Mouse (Mus musculus): ENCODE data around the gene Zfp219.
A peak's percentile ranks its signal among the peaks of the same experiment; 100 is the strongest.

Gene Zfp219

GRCm38 (mm10) chr14:52015445-52016100, 5.0 kb downstream of the Zfp219 start, which contains the start of gene Tmem253:
Gene Tmem253 (plus strand): TSS chr14:52015658.
- Histone ChIP-seq H3K9me3 (ENCODE audit: low read length) (no peaks in the 10 kb centered on the region), H3K36me3 (ENCODE audit: insufficient read depth, low read length) (peaks cover 41% of the 10 kb centered on the region), H3K27me3 (ENCODE audit: insufficient read depth, low read length) (no peaks in the 10 kb centered on the region), H3K4me1 (replicated peaks; ENCODE audit: low read depth, low read length) (peaks cover 71% of the 10 kb centered on the region), H3K4me3 (replicated peaks; ENCODE audit: low read length) (peak within 1 kb of the TSS; percentile 90)
- TF ChIP-seq POU5F1 (IDR thresholded peaks at IDR 0.05; ENCODE audit: borderline replicate concordance, low read length) (no peak), CTCF (conservative IDR thresholded peaks at IDR 0.05; ENCODE audit: low read length) (no peak), NANOG (IDR thresholded peaks at IDR 0.05; ENCODE audit: borderline replicate concordance, low read length) (no peak)

DNA sequence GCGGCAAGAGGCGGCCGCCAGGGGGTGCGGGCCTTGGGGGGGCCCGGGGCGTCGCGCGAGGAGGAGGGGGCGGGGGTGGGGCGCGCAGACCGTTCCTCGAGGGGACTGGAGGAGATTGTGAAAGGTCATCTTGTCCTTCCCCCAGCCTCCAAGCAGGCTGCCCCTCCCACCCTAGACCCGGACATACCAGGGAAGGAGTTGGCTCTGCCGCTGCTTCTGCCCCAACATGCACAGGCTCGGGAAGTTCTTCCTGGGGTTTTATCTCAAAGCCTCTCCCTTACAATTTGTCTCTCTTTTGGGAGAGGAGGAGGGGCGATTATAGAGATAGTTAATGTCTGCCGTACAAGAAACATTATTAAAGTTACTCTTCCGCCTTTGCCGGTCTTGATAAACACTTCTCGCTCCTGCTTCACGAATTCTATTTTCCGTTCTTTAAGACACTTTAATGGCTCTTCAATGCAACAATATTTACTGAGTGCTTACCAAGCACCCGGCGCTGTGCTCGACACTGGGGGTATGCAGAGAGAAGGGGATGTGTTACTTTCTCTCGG, 5.7 kb downstream of the Zfp219 start:
- Histone ChIP-seq H3K27me3 (ENCODE audit: insufficient read depth, low read length) (no peaks in the 10 kb centered on the region), H3K4me3 (replicated peaks; ENCODE audit: low read length) (peak overlapping the region; percentile 90), H3K36me3 (ENCODE audit: insufficient read depth, low read length) (peaks cover 41% of the 10 kb centered on the region), H3K9me3 (ENCODE audit: low read length) (no peaks in the 10 kb centered on the region), H3K4me1 (replicated peaks; ENCODE audit: low read depth, low read length) (peaks cover 76% of the 10 kb centered on the region)
- TF ChIP-seq POU5F1 (IDR thresholded peaks at IDR 0.05; ENCODE audit: borderline replicate concordance, low read length) (no peak), NANOG (IDR thresholded peaks at IDR 0.05; ENCODE audit: borderline replicate concordance, low read length) (no peak), CTCF (conservative IDR thresholded peaks at IDR 0.05; ENCODE audit: low read length) (no peak)

- Histone ChIP-seq H3K9me3 (ENCODE audit: low read length) (no peaks in the 10 kb centered on the region), H3K36me3 (ENCODE audit: insufficient read depth, low read length) (peaks cover 47% of the 10 kb centered on the region), H3K4me1 (replicated peaks; ENCODE audit: low read depth, low read length) (peaks cover 81% of the 10 kb centered on the region), H3K4me3 (replicated peaks; ENCODE audit: low read length) (peak overlapping the region; percentile 75), H3K27me3 (ENCODE audit: insufficient read depth, low read length) (no peaks in the 10 kb centered on the region)
- no peak for TF ChIP-seq CTCF (conservative IDR thresholded peaks at IDR 0.05; ENCODE audit: low read length)
- no peak for TF ChIP-seq NANOG (IDR thresholded peaks at IDR 0.05; ENCODE audit: borderline replicate concordance, low read length)
- TF ChIP-seq POU5F1 (IDR thresholded peaks at IDR 0.05; ENCODE audit: borderline replicate concordance, low read length) = no peak
Measured at GRCm38 (mm10) chr14:52014271-52014760, 6.2 kb downstream of the Zfp219 start.

DNA sequence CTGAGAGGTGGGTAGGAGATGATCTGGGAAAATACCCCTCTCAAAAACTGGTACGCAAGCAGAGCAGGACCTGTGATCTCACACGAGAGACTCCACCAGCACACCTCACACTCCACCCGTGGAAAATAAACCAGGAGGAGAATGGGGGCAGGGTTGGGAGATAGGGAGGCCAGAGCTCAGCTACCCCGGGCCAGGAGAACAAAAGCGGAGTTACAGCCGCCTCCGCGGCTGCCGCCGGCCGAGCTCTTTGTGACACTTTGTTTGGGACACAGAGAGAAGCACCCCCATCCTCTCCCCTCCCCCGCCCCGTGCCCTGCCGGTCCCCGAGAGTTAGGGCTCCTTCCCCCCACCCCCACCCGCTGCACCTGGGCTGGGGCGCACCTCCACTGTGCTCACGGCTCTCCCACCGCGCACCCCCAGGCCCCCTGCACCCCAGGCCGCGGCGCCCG, 6.7 kb downstream of the Zfp219 start:
- no peaks in the 10 kb centered on the region for H3K27me3 ChIP-seq (ENCODE audit: insufficient read depth, low read length)
- H3K36me3 ChIP-seq (ENCODE audit: insufficient read depth, low read length) = peaks cover 50% of the 10 kb centered on the region
- no peaks in the 10 kb centered on the region for H3K9me3 ChIP-seq (ENCODE audit: low read length)
- TF ChIP-seq NANOG (IDR thresholded peaks at IDR 0.05; ENCODE audit: borderline replicate concordance, low read length) (no peak), POU5F1 (IDR thresholded peaks at IDR 0.05; ENCODE audit: borderline replicate concordance, low read length) (no peak), CTCF (conservative IDR thresholded peaks at IDR 0.05; ENCODE audit: low read length) (no peak)
- H3K4me3 ChIP-seq (replicated peaks; ENCODE audit: low read length) = peak overlapping the region; percentile 75
- H3K4me1 ChIP-seq (replicated peaks; ENCODE audit: low read depth, low read length) = peaks cover 81% of the 10 kb centered on the region

DNA sequence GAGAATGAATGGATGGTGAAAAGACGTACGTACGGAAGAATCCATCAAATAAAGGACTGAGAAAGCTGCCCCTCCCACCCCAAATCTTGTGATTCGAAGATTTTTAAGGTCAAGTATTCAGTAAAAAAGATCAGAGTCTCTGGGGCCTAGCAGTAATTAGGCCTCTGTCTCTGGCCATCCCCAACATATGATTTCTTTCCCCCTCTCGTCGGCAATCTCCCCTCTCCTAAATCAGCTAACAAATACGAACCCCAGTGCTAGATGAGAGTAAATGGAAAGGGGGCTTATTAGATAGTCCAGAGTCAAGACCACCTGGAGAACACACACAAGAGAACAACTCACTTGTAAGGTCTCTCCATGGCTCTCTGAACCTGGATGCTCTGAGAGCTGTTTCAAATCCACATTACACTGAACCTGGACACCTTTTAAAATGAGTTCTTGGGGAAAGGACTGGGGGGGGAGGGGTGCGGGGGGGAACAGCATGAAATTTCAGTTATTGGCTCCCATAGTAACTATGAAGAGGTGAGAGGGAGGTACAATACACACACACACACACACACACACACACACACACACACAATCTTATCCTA, 7.4 kb downstream of the Zfp219 start:
- Histone ChIP-seq H3K4me1 (replicated peaks; ENCODE audit: low read depth, low read length) (peaks cover 80% of the 10 kb centered on the region), H3K27me3 (ENCODE audit: insufficient read depth, low read length) (no peaks in the 10 kb centered on the region), H3K36me3 (ENCODE audit: insufficient read depth, low read length) (peaks cover 50% of the 10 kb centered on the region), H3K4me3 (replicated peaks; ENCODE audit: low read length) (peak overlapping the region; percentile 75), H3K9me3 (ENCODE audit: low read length) (no peaks in the 10 kb centered on the region)
- TF ChIP-seq CTCF (conservative IDR thresholded peaks at IDR 0.05; ENCODE audit: low read length) = no peak
- TF ChIP-seq POU5F1 (IDR thresholded peaks at IDR 0.05; ENCODE audit: borderline replicate concordance, low read length) = no peak
- no peak for TF ChIP-seq NANOG (IDR thresholded peaks at IDR 0.05; ENCODE audit: borderline replicate concordance, low read length)

DNA sequence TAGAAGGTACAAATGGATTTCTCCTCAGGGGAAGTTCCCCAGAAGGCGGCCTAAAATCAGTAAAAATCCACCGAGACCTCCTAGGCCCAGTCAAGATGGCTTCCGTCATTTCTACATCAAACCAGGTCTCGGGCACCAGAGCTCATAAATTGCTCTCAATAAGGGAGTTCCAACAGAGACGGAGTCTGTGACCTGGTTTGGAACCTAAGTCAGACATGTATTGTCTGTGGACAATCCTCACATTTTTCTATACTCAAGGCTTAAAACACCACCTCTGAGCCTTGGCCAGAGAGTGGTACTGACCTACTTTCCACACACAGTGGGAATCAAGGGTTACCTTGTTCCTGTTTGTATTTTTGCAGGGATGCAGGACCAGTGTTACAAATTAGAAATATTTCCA, 8.0 kb downstream of the Zfp219 start:
- Histone ChIP-seq H3K4me3 (replicated peaks; ENCODE audit: low read length) (peak overlapping the region; percentile 75; the same call in 1 of the 2 replicates), H3K27me3 (ENCODE audit: insufficient read depth, low read length) (no peaks in the 10 kb centered on the region), H3K9me3 (ENCODE audit: low read length) (no peaks in the 10 kb centered on the region), H3K4me1 (replicated peaks; ENCODE audit: low read depth, low read length) (peaks cover 76% of the 10 kb centered on the region), H3K36me3 (ENCODE audit: insufficient read depth, low read length) (peaks cover 46% of the 10 kb centered on the region)
- TF ChIP-seq CTCF (conservative IDR thresholded peaks at IDR 0.05; ENCODE audit: low read length) = no peak
- TF ChIP-seq POU5F1 (IDR thresholded peaks at IDR 0.05; ENCODE audit: borderline replicate concordance, low read length) = no peak
- TF ChIP-seq NANOG (IDR thresholded peaks at IDR 0.05; ENCODE audit: borderline replicate concordance, low read length) = no peak

GRCm38 (mm10) chr14:52012085-52012484, 8.4 kb downstream of the Zfp219 start:
- H3K4me3 ChIP-seq (replicated peaks; ENCODE audit: low read length) = peak overlapping the region; percentile 75; the same call in 1 of the 2 replicates
- TF ChIP-seq POU5F1 (IDR thresholded peaks at IDR 0.05; ENCODE audit: borderline replicate concordance, low read length) (no peak), CTCF (conservative IDR thresholded peaks at IDR 0.05; ENCODE audit: low read length) (no peak), NANOG (IDR thresholded peaks at IDR 0.05; ENCODE audit: borderline replicate concordance, low read length) (no peak)
- peaks cover 48% of the 10 kb centered on the region for H3K36me3 ChIP-seq (ENCODE audit: insufficient read depth, low read length)
- H3K27me3 ChIP-seq (ENCODE audit: insufficient read depth, low read length) = no peaks in the 10 kb centered on the region
- peaks cover 76% of the 10 kb centered on the region for H3K4me1 ChIP-seq (replicated peaks; ENCODE audit: low read depth, low read length)
- H3K9me3 ChIP-seq (ENCODE audit: low read length) = no peaks in the 10 kb centered on the region

- H3K4me1 ChIP-seq (replicated peaks; ENCODE audit: low read depth, low read length) = peaks cover 76% of the 10 kb centered on the region
- TF ChIP-seq CTCF (conservative IDR thresholded peaks at IDR 0.05; ENCODE audit: low read length) (no peak), POU5F1 (IDR thresholded peaks at IDR 0.05; ENCODE audit: borderline replicate concordance, low read length) (no peak), NANOG (IDR thresholded peaks at IDR 0.05; ENCODE audit: borderline replicate concordance, low read length) (no peak)
- peaks cover 48% of the 10 kb centered on the region for H3K36me3 ChIP-seq (ENCODE audit: insufficient read depth, low read length)
- H3K4me3 ChIP-seq (replicated peaks; ENCODE audit: low read length) = 0 out of 2 replicates have a peak overlapping the region, but pooled peaks have one; percentile 78
- H3K9me3 ChIP-seq (ENCODE audit: low read length) = no peaks in the 10 kb centered on the region
- no peaks in the 10 kb centered on the region for H3K27me3 ChIP-seq (ENCODE audit: insufficient read depth, low read length)
Measured at GRCm38 (mm10) chr14:52011683-52012082, 8.8 kb downstream of the Zfp219 start.
